Mouse (Mus musculus): ENCODE results near the gene Zfand4. TPM values are rescaled to one million over a fixed set of nuclear protein-coding genes. Genes with fewer than 3 reads are reported as not detected.

Zfand4 gene
- polyA plus RNA-seq, 1 experiment: 2.1 TPM

- Histone ChIP-seq H3K4me3 (no peak overlapping the region), H3K79me2 (ENCODE audit: control insufficient read depth, insufficient read depth) (no peaks in the 10 kb centered on the region), H3ac (ENCODE audit: control insufficient read depth, insufficient read length) (no peak overlapping the region), H3K27me3 (ENCODE audit: control insufficient read depth, insufficient read depth, insufficient read length) (no peaks in the 10 kb centered on the region), H3K36me3 (ENCODE audit: control insufficient read depth, insufficient read depth) (no peaks in the 10 kb centered on the region), H3K4me2 (ENCODE audit: low read depth) (no peak overlapping the region)
- TF ChIP-seq CEBPB (IDR thresholded peaks at IDR 0.05; ENCODE audit: insufficient read depth, poor library complexity, severe bottlenecking): no peak
- no peak for TF ChIP-seq MYOD1 (IDR thresholded peaks at IDR 0.05; ENCODE audit: control insufficient read depth in 1 of 3, insufficient read length in 2 of 3, low read depth in 2 of 3)
- no peak for TF ChIP-seq TCF12 (IDR thresholded peaks at IDR 0.05; ENCODE audit: insufficient read depth, poor library complexity, severe bottlenecking)
- TF ChIP-seq POLR2A (IDR thresholded peaks at IDR 0.05; ENCODE audit: insufficient read length, low read depth): no peak
Measured at GRCm38 (mm10) chr6:116278679-116279317, 14.8 kb downstream of the Zfand4 start.

DNA sequence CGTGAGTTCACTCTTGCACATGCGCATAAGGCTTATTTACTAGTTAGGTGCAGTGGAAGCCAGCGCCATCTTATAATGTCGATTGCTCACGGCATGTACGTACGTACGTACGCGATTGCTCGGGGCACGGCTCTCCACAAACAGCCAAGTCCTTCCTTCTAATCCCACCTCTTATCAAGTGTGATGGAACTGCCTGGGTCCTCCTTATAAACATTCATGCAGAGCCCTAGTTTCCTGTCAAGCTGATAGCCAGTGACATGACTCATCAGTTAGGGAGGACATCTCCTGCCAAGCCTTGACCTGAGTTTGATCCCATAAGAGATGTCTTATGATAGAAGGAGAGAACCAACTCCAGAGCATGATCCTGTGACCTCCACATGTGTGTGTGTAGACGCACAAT is 17.0 kb downstream of the Zfand4 start:
- Histone ChIP-seq H3K36me3 (ENCODE audit: control insufficient read depth, insufficient read depth) (no peaks in the 10 kb centered on the region), H3K27me3 (ENCODE audit: control insufficient read depth, insufficient read depth, insufficient read length) (no peaks in the 10 kb centered on the region), H3K4me2 (ENCODE audit: low read depth) (no peak overlapping the region), H3K4me3 (no peak overlapping the region), H3K79me2 (ENCODE audit: control insufficient read depth, insufficient read depth) (no peaks in the 10 kb centered on the region), H3ac (ENCODE audit: control insufficient read depth, insufficient read length) (no peak overlapping the region)
- TF ChIP-seq MAX (IDR thresholded peaks at IDR 0.05; ENCODE audit: low read depth) (no peak), SRF (IDR thresholded peaks at IDR 0.05; ENCODE audit: control insufficient read depth, insufficient read length, low read depth) (no peak), TCF3 (IDR thresholded peaks at IDR 0.05; ENCODE audit: insufficient read length, low read depth) (no peak), E2F4 (IDR thresholded peaks at IDR 0.05; ENCODE audit: insufficient read depth) (no peak), CEBPB (IDR thresholded peaks at IDR 0.05; ENCODE audit: insufficient read depth, poor library complexity, severe bottlenecking) (no peak), REST (IDR thresholded peaks at IDR 0.05; ENCODE audit: insufficient read depth, insufficient read length) (no peak), MYOG (IDR thresholded peaks at IDR 0.05; ENCODE audit: control insufficient read depth in 1 of 3, insufficient read depth in 1 of 3, insufficient read length in 2 of 3, low read depth in 2 of 3) (no peak), TCF12 (IDR thresholded peaks at IDR 0.05; ENCODE audit: insufficient read depth, poor library complexity, severe bottlenecking) (no peak), USF1 (IDR thresholded peaks at IDR 0.05; ENCODE audit: low read depth) (no peak)

GRCm38 (mm10) chr6:116282546-116282945 is 18.5 kb downstream of the Zfand4 start:
- Histone ChIP-seq H3K79me2 (ENCODE audit: control insufficient read depth, insufficient read depth) (no peaks in the 10 kb centered on the region), H3K27me3 (ENCODE audit: control insufficient read depth, insufficient read depth, insufficient read length) (no peaks in the 10 kb centered on the region), H3K36me3 (ENCODE audit: control insufficient read depth, insufficient read depth) (no peaks in the 10 kb centered on the region), H3K4me3 (no peak overlapping the region), H3ac (ENCODE audit: control insufficient read depth, insufficient read length) (no peak overlapping the region), H3K4me2 (ENCODE audit: low read depth) (no peak overlapping the region)
- TF ChIP-seq USF1 (IDR thresholded peaks at IDR 0.05; ENCODE audit: low read depth) (no peak), MAX (IDR thresholded peaks at IDR 0.05; ENCODE audit: low read depth) (no peak), SRF (IDR thresholded peaks at IDR 0.05; ENCODE audit: control insufficient read depth, insufficient read length, low read depth) (no peak), REST (IDR thresholded peaks at IDR 0.05; ENCODE audit: insufficient read depth, insufficient read length) (no peak), POLR2AphosphoS2 (IDR thresholded peaks at IDR 0.05; ENCODE audit: insufficient read length, low read depth) (no peak), CEBPB (IDR thresholded peaks at IDR 0.05; ENCODE audit: insufficient read depth, poor library complexity, severe bottlenecking) (no peak), TCF12 (IDR thresholded peaks at IDR 0.05; ENCODE audit: insufficient read depth, poor library complexity, severe bottlenecking) (no peak), POLR2A (IDR thresholded peaks at IDR 0.05; ENCODE audit: insufficient read length, low read depth) (no peak), MYOG (IDR thresholded peaks at IDR 0.05; ENCODE audit: control insufficient read depth in 1 of 3, insufficient read depth in 1 of 3, insufficient read length in 2 of 3, low read depth in 2 of 3) (no peak), TCF3 (IDR thresholded peaks at IDR 0.05; ENCODE audit: insufficient read length, low read depth) (no peak), E2F4 (IDR thresholded peaks at IDR 0.05; ENCODE audit: insufficient read depth) (no peak), MYOD1 (IDR thresholded peaks at IDR 0.05; ENCODE audit: control insufficient read depth in 1 of 3, insufficient read length in 2 of 3, low read depth in 2 of 3) (no peak)

DNA sequence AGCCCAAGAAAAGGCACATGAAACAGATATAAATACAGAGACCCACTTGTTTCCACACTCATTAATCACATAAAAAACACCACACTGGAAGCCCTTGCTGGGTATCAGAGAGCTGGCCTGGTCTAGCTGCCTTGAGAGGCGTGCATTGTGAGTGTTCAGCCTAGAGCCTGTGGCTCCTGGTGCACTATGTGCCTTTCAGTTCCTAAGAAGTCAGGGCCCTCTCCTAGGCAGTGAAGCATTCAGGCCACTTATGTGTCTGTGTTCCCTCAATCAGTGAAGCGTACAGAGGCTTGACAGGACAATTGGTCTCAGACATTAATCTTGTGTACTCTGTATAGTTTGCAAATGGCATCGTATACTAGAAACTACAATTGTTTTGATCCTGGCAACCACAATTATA is 19.3 kb downstream of the Zfand4 start:
- no peak for TF ChIP-seq POLR2AphosphoS2 (IDR thresholded peaks at IDR 0.05; ENCODE audit: insufficient read length, low read depth)
- no peak for TF ChIP-seq MYOD1 (IDR thresholded peaks at IDR 0.05; ENCODE audit: control insufficient read depth in 1 of 3, insufficient read length in 2 of 3, low read depth in 2 of 3)
- TF ChIP-seq TCF3 (IDR thresholded peaks at IDR 0.05; ENCODE audit: insufficient read length, low read depth): no peak
- TF ChIP-seq USF1 (IDR thresholded peaks at IDR 0.05; ENCODE audit: low read depth): no peak
- no peak for TF ChIP-seq TCF12 (IDR thresholded peaks at IDR 0.05; ENCODE audit: insufficient read depth, poor library complexity, severe bottlenecking)
- H3K79me2 ChIP-seq (ENCODE audit: control insufficient read depth, insufficient read depth): no peaks in the 10 kb centered on the region
- no peak overlapping the region for H3K4me2 ChIP-seq (ENCODE audit: low read depth)
- no peak overlapping the region for H3K4me3 ChIP-seq
- no peak overlapping the region for H3ac ChIP-seq (ENCODE audit: control insufficient read depth, insufficient read length)
- H3K36me3 ChIP-seq (ENCODE audit: control insufficient read depth, insufficient read depth): no peaks in the 10 kb centered on the region
- no peaks in the 10 kb centered on the region for H3K27me3 ChIP-seq (ENCODE audit: control insufficient read depth, insufficient read depth, insufficient read length)

DNA sequence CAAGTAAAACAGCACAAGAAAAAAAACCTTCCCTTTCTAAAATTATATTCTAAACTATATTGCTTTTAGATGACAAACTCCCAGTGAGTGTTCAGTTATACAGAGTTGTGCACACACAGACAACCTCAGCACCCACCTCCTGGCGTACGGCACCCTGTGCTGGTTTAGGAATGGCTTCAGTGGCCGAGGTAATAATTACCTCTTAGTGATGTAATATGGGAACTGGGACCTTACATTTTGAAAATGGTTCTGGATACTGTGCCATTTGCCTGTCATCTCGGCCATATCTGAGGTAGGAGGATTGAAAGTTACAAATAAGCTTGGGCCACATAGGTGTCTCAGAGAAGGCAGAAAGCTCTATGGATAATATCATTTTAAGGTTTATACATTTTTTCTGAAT is 22.3 kb downstream of the Zfand4 start:
- Histone ChIP-seq H3ac (ENCODE audit: control insufficient read depth, insufficient read length) (no peak overlapping the region), H3K4me3 (no peak overlapping the region), H3K36me3 (ENCODE audit: control insufficient read depth, insufficient read depth) (no peaks in the 10 kb centered on the region), H3K79me2 (ENCODE audit: control insufficient read depth, insufficient read depth) (no peaks in the 10 kb centered on the region), H3K4me2 (ENCODE audit: low read depth) (no peak overlapping the region), H3K27me3 (ENCODE audit: control insufficient read depth, insufficient read depth, insufficient read length) (no peaks in the 10 kb centered on the region)
- no peak for TF ChIP-seq REST (IDR thresholded peaks at IDR 0.05; ENCODE audit: insufficient read depth, insufficient read length)
- TF ChIP-seq TCF3 (IDR thresholded peaks at IDR 0.05; ENCODE audit: insufficient read length, low read depth): no peak
- no peak for TF ChIP-seq CEBPB (IDR thresholded peaks at IDR 0.05; ENCODE audit: insufficient read depth, poor library complexity, severe bottlenecking)
- TF ChIP-seq MYOD1 (IDR thresholded peaks at IDR 0.05; ENCODE audit: control insufficient read depth in 1 of 3, insufficient read length in 2 of 3, low read depth in 2 of 3): no peak
